Mouse (Mus musculus) MN1 (cell line): ENCODE results near the gene Bbs2.
"Not testable (repeated sequence)": the region's sequence is repeated elsewhere in the genome, so short reads cannot be mapped to it uniquely, and the experiment has no call there.

Experiments
- DNase-seq: peaks from one replicate; pipeline ENCODE4 v3.0.0-alpha.2; 2016; ENCODE audit warnings: low spot score

The Bbs2 gene

DNA sequence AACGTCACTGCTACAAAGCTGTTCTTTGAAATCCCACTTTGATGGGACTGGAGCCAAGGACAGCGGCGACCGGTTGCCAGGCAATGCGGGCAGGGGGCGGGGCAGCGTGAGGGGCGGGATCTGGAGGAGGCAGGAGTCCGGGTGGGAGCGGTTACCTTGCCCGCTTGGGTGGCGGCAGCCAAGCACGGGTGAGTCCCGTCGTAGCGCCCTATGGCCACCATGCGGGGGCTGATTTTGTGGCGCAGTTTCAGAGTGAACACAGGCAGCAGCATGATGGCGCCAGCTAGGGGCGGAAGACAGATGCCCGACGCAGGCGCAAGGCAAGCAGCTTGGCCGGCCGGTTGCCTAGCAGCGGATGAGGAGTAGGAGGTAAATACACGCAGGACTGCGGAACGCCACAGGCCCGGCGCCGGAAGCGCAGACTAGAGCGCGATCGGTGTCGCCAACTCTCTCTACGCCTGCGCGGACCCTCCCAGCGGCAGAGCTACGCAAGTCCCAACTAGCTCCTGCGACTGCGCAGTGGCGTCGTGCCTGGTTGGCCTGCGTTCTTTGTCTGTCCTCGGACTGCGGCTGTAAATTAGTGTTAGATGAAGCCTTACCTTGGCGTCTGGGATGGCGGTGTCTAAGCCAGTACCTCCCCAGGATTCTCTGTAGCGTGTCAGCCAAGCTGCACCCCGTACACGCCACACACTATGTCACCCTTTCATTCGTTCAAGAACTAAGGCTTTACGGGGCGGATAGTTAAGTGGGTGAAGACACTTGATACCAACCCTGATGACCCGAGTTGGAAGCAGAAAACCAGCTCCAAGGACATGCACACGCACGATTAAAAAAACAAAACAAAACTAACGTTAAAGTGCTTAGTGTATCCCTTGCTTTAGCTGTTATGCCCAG is at the start of gene Bbs2:
Gene Bbs2, minus strand, starts transcription at position 848 of the 894 bp plus-strand sequence.
- peak; percentile 100 for DNase-seq

DNA sequence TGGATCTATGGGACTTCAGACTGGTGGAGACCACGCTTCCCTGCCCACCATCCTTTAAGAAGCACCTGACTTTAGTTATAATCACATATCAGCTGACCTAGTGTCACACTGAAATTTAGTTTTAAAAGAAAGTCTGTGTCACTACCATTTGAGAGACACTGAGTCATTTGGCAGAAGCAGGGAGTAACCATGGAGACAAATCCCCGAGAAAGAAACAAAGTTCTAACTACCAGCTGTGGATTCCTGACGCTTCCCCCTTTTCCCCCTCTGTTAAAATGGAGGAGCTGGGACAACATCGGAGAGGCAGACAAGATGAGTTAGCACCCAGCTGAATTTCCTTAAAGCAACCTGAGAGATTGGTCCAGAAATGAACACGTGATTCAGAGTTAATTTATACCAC is 49.5 kb upstream of the Bbs2 start:
- no peak for DNase-seq

DNA sequence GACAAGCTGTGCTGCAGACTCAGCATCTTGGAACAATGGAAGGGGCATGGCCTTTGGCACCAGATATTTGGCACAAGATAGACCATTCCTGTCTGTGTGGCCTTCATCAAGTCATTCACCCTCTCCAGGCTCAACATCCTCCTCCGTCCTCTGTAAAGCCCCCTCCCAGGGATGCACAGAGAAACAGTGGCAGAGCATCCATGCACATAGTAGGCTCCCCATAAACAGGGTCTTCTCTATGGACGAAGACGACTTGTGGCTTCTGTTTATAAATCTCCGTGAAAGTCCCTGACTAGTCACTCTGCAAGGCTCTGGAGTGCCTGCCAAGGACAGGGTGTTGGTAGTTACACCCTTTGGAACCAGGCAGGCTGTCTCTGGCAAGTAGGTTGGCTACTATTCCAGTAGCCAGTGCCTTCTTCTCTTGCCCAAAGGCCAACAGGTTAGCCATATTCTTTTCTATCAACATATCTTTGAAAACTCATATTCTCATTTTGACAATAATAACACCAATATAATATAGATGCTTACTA is 41.6 kb upstream of the Bbs2 start:
- DNase-seq: no peak

DNA sequence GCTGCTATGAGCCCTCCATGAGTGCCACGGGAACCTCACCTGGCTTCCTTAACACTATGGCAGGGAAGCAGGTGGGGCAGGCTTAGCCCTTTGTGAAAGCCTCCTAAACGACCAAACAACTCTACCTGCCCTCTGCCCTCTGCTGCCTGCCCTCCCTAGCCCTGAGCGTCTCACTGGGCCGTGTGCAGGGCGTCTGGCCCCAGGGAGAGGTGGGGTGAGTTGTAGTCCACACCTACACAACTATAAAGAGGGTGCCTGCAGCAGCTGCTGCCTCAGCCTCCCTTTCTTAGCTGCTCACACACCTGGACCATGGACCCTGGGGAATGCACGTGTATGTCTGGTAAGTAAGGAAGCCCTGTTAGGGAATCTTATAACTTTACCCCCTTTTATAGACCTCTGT is 38.2 kb upstream of the Bbs2 start, which contains the start of gene Mt4:
Gene Mt4, plus strand, starts transcription at position 265 of the 400 bp plus-strand sequence.
- DNase-seq: no peak

DNA sequence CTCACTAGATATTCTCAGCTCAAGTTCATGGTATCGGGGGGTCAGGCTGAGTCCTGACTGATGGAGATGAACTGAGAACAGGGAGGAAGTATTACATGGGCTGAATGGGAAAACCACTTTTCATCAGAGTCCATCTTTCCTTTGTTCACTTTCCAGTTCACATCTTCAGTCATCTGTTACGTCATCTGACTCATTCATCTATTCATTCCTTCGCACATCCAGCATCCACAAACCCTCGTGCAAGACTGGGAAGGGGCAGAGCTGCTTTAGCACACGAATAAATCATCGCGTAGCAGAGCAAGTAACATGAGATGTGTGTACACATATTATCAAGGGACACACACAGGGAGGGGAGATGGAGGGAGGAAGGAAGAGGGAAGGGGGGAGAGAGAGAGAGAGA is 37.5 kb upstream of the Bbs2 start:
- no peak for DNase-seq

DNA sequence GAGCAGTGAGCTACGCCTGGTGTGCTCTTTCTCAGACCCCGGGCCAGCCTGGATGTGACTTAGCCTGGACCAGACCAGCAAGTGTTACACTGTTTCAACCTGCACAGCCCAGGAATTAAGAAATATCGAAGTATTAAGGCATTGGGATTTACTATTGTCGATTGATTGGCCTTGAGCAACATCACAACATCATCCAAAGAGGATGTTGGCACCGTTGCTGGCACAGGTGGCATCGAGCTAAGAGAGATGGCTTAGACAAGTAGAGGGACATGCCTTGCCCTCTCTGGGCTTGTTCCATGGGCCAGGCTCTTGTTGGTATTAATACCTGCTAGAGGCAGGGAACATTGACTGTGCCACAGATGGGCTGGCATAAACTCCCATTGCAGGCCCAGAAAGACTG is 36.8 kb upstream of the Bbs2 start:
- no peak for DNase-seq

DNA sequence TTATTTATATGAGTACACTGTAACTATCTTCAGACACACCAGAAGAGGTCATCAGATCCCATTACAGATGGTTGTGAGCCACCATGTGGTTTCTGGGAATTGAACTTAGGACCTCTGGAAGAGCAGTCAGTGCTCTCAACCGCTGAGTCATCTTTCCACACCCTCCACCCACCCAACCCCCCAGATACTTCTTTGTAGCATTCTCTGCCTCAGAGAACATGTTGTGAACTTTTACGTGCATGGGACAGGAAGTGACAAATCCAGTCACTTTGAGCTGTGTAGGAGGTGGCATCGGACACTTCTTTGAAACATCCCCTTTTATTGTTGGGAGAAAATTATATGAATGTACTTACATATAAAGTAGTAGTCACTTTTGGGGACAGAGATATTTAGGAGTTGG is 35.9 kb upstream of the Bbs2 start:
- DNase-seq: not testable (repeated sequence)

DNA sequence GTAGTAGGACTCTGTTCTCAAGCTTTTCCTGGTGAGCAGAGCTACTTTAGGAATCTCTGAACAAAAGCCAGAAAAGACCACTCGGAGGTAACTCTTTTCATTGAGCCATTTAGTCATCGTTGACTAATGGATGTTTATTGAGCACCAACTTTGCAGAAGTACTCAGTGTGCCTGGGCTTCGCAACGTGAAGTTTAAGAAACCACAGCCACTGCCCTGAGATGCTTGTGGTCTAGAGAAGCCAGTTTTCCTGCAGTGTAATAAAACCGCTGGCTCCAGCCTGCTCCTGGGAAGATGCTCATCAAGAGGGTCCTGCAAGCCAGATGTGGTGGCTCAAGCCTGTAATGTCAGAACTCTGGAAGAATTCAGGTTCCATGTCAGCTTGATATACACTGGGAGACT is 33.4 kb upstream of the Bbs2 start:
- DNase-seq: no peak

DNA sequence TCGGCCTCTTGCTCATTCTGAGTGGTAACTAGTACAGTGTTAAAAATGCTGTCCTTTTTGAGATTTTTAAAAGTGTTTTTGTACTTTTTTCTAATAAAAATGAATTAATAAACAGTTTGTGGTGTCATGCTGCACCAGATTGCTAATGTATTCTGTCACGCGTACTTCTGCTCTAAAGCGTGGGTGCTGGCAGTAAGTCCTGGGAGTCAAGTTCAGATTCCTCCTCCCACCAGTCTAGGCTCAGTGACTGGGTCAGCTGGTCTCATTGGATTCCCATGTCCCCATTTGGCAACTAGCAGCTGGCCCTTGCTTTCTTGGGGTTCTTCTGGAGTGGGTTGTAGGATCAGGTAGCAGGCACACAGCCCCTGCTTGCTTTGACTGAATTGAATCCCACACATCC is 31.4 kb upstream of the Bbs2 start:
- no peak for DNase-seq

DNA sequence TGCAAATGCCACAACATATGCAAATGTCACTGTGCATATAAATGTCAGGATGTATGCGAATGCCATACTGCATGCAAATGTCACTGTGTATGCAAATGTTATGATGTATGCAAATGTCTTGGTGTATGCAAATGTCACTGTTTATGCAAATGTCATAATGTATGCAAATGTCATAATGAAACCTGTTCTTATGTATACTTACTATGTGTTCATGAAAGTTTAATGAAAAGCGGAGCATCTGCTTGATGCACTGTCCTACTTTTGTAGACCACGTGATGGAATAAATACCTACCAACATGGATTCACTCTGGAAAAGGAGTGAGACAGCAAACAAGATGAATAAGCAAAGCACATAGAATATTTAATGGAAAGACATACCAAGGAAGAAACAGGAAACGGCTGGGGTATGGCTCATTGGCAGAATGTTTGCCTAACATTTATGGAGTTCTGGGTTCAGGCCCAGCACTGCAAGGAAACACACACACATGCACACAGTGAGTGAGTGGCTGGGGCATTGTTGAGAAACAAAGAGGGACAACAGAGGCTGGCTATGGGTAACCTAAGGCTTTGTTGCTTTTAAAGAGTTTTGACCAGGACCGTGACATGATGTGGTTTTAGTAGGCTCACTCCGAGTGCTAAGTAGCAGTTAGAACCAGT is 30.5 kb upstream of the Bbs2 start:
- no peak for DNase-seq

DNA sequence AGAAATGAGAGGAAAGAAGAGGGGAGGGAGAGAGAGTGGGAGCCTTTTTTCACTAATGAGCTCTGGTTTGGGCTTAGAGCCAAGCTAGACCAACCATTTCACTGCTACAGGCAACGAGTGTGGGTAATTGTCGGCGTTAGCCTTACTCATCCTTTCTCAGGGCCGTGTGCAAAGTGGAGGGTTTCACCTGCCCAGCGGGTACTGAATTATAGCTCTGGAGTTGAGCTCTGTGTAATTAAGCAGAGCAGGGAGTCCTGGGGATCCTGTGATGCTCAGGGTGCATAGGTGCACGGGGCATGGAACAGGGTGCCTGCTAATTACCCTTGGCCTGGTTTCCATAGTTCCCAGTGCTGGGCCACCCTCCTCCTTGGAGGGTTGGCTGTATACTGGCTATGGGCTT is 29.0 kb upstream of the Bbs2 start:
- DNase-seq: peak; percentile 43

DNA sequence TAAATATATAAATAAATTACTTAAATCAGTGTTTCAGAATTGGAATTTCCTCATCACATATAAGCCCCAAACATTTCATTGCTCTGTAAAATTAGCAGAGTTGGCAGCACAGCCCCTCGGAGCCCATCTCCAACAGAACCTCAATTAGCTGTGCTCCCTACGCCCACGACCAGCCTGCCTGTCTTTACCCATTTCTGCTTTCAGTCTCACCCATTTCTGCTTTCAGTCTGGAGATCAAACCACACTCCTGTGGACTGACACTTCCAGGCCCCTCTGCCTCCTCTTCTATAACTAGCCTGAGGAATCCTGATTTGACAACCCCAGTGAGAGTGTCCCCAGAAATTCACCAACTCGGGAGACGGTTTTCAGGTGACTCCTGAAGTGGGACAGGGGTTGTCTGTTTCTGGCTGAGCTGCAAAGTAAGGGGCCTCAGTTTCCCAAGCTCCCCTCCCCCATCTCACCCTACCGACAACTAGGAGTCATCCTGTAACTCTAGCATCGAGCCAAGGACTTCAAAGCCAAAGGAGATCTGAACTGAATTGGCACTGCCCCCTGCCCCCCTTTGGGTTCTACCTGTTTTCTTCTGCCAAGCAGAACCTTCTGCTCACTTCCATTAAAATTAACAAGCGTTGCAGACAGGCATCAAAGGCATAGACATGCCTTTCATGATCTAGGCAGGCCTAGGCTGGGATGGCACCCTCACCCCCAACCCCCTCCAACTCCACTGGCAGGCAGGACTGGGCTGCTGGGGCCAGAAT is 24.2 kb upstream of the Bbs2 start:
- no peak for DNase-seq

DNA sequence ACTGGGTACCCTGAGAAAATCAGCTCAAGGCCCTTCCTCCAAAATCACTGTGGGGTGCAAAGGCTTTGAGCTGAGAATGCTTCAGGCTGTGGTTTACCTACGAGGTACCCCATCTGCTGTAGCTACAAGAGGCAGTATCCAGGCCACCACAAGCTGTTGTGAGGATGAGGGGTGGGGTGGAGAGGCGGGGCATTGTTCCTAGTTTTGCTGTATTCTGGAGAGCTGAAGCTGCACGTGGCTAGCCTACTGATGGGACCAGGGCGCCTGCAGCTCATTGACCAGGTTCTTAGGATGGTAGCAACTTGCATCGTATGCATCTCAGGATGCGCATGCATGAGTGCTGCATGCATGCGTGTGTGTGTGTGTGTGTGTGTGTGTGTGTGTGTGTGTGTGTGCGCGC is 22.9 kb upstream of the Bbs2 start:
- DNase-seq: no peak

DNA sequence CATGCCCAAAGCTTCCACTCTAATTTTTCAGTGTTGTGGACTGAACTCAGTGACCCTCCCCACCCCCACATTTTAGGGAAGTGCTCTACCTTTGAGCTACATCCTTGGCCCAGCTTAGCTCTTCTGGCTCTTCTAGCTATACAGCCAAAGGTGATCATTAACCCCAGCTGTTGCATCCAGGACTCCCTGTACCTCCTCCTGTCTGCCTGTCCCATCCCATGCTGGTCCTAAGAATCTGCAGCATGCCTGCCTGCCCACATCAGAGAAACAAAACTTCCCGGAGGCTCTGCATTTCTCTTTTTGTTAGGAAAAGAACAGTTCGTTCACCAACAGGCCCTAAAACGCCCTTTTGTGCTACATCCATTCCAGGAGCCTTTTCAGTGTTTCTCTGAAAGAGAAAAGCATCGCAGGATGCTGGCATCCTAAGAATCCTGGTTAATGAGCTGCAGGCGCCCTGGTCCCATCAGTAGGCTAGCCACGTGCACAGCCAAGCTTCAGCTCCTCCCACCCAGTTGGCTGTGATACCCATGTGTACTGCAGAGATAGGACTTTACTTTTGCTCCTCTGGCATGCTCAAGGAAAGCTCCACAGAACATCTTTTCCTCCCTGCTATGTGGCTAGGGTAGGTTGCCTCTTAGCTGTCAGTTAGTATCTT is 20.2 kb upstream of the Bbs2 start:
- no peak for DNase-seq

DNA sequence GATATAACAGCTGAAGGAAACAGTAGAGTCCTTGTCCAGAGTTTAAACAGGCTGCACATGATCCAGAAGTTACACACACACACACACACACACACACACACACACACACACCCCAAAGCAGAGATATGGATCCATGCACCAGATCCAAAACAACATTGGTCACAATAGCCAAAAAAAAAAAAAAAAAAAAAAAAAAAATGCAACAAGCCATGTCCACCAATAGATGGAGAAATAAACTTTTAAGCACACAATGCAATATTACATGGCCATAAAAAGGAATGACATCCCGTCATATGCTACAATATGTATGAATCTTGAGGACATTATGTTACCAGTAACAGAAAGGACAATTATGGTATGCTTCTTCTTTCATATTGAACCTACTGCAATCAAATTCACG is 15.2 kb upstream of the Bbs2 start:
- DNase-seq: no peak

DNA sequence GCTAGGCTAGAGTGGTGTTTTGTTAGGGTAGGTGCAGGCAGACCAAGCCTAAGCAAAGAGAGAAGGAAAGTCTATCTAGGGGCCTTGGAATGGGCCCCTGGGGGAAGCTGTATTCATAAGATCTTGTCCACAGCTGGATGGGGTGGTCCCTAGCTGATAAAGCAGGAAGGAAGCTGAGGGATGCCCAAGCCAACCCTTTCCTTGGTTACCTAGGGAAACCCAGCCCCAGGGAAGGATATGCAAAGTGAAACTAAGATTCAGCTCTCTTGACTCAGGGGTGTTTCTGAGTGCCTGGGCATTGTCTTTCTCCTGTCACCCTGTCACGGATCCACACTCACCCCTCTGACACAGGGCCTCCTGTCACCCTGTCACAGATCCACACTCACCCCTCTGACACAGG is 14.7 kb upstream of the Bbs2 start:
- DNase-seq: no peak

DNA sequence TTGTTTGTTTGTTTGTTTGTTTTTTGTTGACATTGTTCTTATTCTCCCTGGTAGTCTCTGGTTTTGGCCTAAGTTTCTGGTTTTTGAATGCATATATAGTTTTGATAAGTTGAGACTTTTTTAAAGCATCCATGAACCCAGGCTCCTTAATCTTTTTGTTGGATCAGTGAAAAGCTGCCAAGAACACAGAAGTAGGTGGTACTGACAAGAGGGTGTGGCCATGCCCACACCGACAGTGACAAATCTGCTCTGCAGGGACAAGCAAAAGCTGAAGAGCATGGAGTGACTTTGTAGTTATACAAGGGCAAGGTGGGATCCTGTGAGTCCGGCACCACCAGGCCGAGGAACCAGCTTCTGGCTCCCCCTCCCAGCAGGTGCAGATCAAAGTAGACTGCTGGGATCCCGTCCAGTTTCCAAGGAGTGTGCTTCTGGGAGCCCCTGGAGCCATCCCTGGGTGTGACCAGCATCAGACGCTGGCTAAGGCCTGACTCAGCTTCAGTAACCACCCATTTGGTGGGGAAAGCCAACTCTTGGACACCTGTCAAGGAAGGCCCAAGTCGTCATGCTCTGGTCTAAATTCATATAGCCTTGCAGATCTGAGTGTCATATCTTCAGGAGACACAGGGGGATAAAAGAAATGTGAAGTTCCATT is 11.9 kb upstream of the Bbs2 start:
- no peak for DNase-seq

DNA sequence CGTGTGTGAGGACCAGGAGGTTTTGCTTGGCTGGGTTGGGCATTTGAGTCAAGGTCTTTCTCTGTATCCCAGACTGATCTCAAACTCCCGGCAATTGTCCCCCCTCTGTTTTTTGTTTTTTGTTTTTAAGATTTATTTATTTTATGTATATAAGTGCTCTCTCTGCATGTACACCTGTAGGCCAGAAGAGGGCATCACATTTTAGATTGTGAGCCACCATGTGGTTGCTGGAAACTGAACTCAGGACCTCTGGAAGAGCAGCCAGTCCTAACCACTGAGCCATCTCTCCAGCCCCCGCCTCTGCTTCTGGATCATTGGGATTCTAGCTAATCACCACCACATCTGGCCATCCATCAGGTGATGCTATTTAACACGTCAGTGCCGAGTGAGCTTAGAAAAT is 11.1 kb upstream of the Bbs2 start:
- DNase-seq: no peak

DNA sequence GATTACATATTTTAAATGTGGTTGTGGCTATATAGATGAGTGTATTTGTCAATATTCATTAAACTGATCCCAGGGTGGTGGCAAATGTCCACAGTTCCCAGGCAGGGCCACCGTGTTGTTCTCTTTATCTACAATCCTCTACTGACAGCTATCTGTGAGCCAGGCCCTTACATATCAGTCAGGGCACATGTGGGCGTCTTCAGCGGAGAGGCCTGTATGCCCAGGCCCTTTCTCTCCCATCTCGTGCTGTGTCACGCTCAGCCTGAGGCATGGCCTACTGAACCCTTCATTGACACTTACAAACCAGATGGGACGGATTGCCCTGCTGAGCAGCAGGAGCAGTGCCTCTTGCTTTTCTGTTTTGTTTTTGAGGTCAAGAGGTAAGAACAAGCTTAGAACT is 10.7 kb upstream of the Bbs2 start:
- no peak for DNase-seq

DNA sequence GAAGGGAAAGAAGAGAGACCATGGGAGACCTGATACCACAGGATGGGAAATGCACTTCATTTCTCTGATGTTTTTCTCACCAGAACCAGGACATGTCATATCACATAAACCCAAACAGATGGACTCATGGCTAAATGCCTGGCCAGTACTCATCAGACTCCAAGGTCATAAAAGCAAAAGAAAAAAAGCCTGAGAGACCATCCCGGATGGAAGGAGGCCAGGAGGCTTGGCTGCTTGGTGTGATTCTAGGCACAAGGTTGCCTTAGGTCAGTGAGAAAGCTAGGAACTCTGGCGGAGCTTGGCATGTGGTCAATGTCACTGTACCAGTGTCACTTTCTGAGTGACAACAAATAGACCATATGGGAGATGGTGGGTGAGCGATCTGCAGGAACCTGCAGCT is 9.1 kb upstream of the Bbs2 start:
- peak; percentile 14 for DNase-seq

DNA sequence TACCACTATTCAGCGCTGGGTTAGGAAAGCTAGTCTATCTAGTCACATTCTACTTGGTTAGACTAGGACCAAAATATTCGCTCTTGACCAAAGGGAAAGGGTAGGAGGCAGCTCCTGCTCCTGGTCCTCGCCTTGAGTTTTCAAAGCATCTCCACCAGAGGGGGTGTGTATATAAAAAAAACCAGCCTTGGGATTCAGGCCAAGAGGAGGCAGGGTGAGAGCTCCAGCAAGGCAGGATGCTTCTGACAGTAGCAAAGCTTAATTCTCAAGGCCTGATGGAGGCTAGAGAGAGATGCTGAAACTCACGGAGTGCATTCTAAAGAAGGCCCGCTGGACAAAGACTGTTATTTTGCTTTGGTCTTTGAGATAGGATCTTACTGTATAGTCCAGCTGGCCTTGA is 5.4 kb upstream of the Bbs2 start:
- DNase-seq: peak; percentile 68

DNA sequence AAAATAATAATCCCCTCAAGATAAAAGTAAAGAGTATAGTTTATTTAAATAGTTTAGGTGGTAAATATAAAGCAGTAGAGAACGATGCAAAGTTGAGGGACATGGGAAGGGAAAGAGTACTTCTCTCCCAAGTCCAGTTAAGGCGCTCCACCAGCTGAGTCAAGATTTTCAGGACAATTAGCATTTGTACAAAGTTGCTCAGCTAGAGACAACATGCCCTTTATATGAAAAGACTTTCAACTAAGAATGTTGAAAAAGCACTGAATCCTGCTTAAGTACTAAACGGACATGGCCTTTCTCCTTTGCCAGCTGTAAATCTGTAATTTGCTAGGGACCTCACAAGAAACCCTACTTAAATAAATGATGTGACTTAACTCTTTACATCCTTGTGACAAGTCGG is 268 bp upstream of the Bbs2 start:
- peak; percentile 26 for DNase-seq
